Mouse (Mus musculus): ENCODE measurements around the gene Cd46.

- no peak for TF ChIP-seq ZC3H11A (IDR thresholded peaks at IDR 0.05; ENCODE audit: borderline replicate concordance, low read depth, low read length)
- no peak for TF ChIP-seq ZNF384 (IDR thresholded peaks at IDR 0.05; ENCODE audit: low read depth, low read length)
Observed at GRCm38 (mm10) chr1:195031786-195032185, 60.3 kb downstream of the Cd46 start.

Data from ES-E14 (cell line).